Mouse (Mus musculus) C2C12 (cell line): Measurements from ENCODE around the gene Vac14. TPM values are rescaled to one million over a fixed set of nuclear protein-coding genes. Genes with fewer than 3 reads are reported as not detected.

Experiments used
- H3K27me3 ChIP-seq: one replicate; pipeline ENCODE4 v1.6.1; 2011; ENCODE audit not compliant: control insufficient read depth, insufficient read depth, insufficient read length
- H3K36me3 ChIP-seq: one replicate; pipeline ENCODE4 v1.6.1; 2011; ENCODE audit not compliant: control insufficient read depth, insufficient read depth
- H3K4me3 ChIP-seq: one replicate; pipeline ENCODE4 v1.5.1; 2011; ENCODE audit warnings: mild to moderate bottlenecking, control low read depth; ENCODE audit not compliant: poor library complexity, insufficient read depth, severe bottlenecking
- H3K79me2 ChIP-seq: one replicate; pipeline ENCODE4 v1.6.1; 2011; ENCODE audit not compliant: control insufficient read depth, insufficient read depth
- H3K79me3 ChIP-seq: one replicate; pipeline ENCODE4 v1.6.1; 2011; ENCODE audit warnings: low read depth, control low read depth
- H3ac ChIP-seq: one replicate; pipeline ENCODE3; 2011; ENCODE audit warnings: low read depth; ENCODE audit not compliant: control insufficient read depth, insufficient read length
- CEBPB ChIP-seq: IDR thresholded peaks from one replicate; pipeline ENCODE4 v1.6.1; 2011; ENCODE audit warnings: low read depth, mild to moderate bottlenecking, control low read depth, moderate library complexity
- CTCF ChIP-seq: IDR thresholded peaks from one replicate; pipeline ENCODE4 v1.5.1; 2011; ENCODE audit not compliant: control insufficient read depth, insufficient read depth, insufficient read length
- FOSL1 ChIP-seq: IDR thresholded peaks from one replicate; pipeline ENCODE4 v1.8.0; 2011; ENCODE audit warnings: mild to moderate bottlenecking, low read length; ENCODE audit not compliant: poor library complexity, insufficient read depth, severe bottlenecking
- MAX ChIP-seq: IDR thresholded peaks from one replicate; pipeline ENCODE4 v1.6.1; 2011; ENCODE audit warnings: mild to moderate bottlenecking, control low read depth
- MYOD1 ChIP-seq: IDR thresholded peaks from one replicate; pipeline ENCODE4 v1.6.1; 2011; ENCODE audit warnings: low read depth; ENCODE audit not compliant: control insufficient read depth, insufficient read length
- MYOG ChIP-seq: IDR thresholded peaks from one replicate; pipeline ENCODE4 v1.6.1; 2011; ENCODE audit not compliant: control insufficient read depth, insufficient read length; ENCODE audit errors: extremely low read depth
- USF1 ChIP-seq: IDR thresholded peaks from one replicate; pipeline ENCODE4 v1.6.1; 2011; ENCODE audit warnings: low read depth, mild to moderate bottlenecking, control low read depth, moderate library complexity
- polyA plus RNA-seq: library from polyadenylated mRNA; unstranded; fragments of >200 nt; fragmentation: generic; extraction: Trizol; gene quantifications from one replicate; pipeline ENCODE4 v1.2.1, GENCODE M21; 2012; ENCODE audit warnings: missing spikeins

Gene Vac14
- polyA plus RNA-seq, 1 experiment = 22.2 TPM

DNA sequence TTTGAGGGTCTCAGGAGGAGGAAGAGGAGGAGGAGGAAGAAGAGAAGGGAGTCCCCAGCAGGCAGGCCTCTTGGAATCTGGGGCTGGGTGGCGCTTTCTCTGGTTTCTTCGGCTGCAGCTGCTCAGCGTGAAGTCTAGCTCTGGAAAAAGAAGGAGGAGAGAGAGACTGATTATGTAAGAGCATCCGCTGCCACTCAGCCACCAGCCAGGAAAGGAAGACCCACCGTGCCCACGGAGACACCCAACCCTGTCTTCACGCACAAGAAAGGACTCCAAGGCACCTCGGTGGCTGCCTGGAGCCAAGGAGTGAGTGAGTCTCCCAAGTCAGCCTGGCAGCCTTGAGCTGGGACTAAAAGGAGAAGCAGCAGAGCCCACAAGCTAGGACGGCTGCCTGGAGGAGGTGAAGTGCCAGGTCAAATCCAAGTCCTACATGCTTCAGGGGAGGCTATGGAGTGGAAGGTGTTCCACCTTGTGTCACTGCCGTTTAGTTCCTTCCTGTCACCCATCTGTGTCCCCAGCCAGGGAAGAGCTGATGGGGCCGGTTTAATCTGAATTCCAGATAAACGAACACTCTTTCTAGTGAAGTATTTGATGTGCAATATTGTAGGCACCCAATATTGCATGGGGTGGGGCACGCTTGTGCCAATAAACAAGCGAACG lies 137.3 kb downstream of the Vac14 start:
- no peaks in the 10 kb centered on the region for H3K27me3 ChIP-seq
- H3K79me2 ChIP-seq = no peaks in the 10 kb centered on the region
- H3K4me3 ChIP-seq = no peak overlapping the region
- no peaks in the 10 kb centered on the region for H3K36me3 ChIP-seq
- no peak overlapping the region for H3ac ChIP-seq
- TF ChIP-seq MYOD1 (no peak), USF1 (no peak), CEBPB (no peak), FOSL1 (no peak), MYOG (no peak), MAX (no peak), CTCF (no peak)
- H3K79me3 ChIP-seq = no peaks in the 10 kb centered on the region

GRCm38 (mm10) chr8:110756196-110756595 lies 137.8 kb downstream of the Vac14 start:
- H3K4me3 ChIP-seq = no peak overlapping the region
- no peaks in the 10 kb centered on the region for H3K79me3 ChIP-seq
- TF ChIP-seq MYOG = no peak
- TF ChIP-seq CTCF = no peak
- TF ChIP-seq CEBPB = no peak
- H3ac ChIP-seq = no peak overlapping the region
- no peaks in the 10 kb centered on the region for H3K27me3 ChIP-seq
- no peaks in the 10 kb centered on the region for H3K36me3 ChIP-seq
- no peaks in the 10 kb centered on the region for H3K79me2 ChIP-seq

GRCm38 (mm10) chr8:110760280-110760940 lies 142.0 kb downstream of the Vac14 start:
- Histone ChIP-seq H3K36me3 (no peaks in the 10 kb centered on the region), H3K4me3 (no peak overlapping the region), H3K79me2 (no peaks in the 10 kb centered on the region), H3ac (no peak overlapping the region), H3K79me3 (no peaks in the 10 kb centered on the region), H3K27me3 (no peaks in the 10 kb centered on the region)
- TF ChIP-seq MYOD1 (no peak), FOSL1 (no peak), USF1 (no peak), CTCF (no peak), MAX (no peak), CEBPB (no peak), MYOG (no peak)

GRCm38 (mm10) chr8:110761185-110761584 lies 142.8 kb downstream of the Vac14 start:
- no peaks in the 10 kb centered on the region for H3K27me3 ChIP-seq
- no peak overlapping the region for H3ac ChIP-seq
- peaks cover 5% of the 10 kb centered on the region for H3K36me3 ChIP-seq
- H3K79me3 ChIP-seq = no peaks in the 10 kb centered on the region
- H3K4me3 ChIP-seq = no peak overlapping the region
- TF ChIP-seq FOSL1 = no peak
- no peak for TF ChIP-seq USF1
- no peak for TF ChIP-seq CEBPB
- TF ChIP-seq MYOD1 = no peak
- H3K79me2 ChIP-seq = no peaks in the 10 kb centered on the region

DNA sequence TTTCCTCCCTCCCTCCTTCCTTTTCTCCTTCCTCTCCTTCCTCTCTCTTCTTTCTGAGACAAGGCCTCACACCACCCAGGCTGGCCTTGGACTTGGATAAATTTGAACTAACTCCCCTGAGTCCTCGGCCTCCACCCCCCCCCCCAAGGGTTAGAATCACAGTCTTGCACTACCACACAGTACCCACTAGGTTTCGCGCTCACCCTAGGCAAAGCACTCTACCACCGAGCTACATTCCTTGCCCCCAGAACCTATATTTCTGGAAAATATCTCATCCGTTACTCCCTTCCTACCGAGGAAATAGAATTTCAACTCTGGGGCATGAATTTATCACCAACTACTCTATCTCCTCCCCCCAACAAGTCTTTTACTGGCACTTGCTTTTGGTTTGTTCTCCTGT lies 143.6 kb downstream of the Vac14 start:
- H3K27me3 ChIP-seq = no peaks in the 10 kb centered on the region
- H3K4me3 ChIP-seq = no peak overlapping the region
- H3K36me3 ChIP-seq = peaks cover 5% of the 10 kb centered on the region
- H3ac ChIP-seq = no peak overlapping the region
- no peaks in the 10 kb centered on the region for H3K79me2 ChIP-seq
- H3K79me3 ChIP-seq = no peaks in the 10 kb centered on the region
- TF ChIP-seq MYOD1 (no peak), CTCF (peak; percentile 18)

DNA sequence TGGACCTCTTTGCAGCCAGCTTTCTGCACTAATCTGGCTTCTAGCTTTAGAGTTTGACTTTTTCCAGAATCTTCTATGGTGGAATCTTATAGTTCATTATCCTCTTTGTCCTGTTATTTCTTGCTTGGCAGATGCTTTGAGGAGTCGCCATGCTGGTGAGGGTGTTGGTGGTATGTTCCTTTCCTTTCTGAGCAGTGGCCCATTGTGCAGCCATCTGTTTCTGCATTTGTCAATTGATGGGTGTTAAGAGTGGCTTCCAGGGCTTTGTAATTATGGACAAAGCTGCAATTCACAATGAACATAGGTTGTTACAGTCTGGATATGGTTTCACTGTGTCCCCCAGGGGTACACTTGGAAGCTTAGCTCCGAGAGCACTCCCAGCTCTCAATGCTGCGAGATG lies 146.3 kb downstream of the Vac14 start:
- no peaks in the 10 kb centered on the region for H3K27me3 ChIP-seq
- H3K79me3 ChIP-seq = no peaks in the 10 kb centered on the region
- no peak overlapping the region for H3K4me3 ChIP-seq
- TF ChIP-seq USF1 (no peak), CEBPB (no peak), MYOG (no peak), MYOD1 (no peak)
- H3K79me2 ChIP-seq = peaks cover 6% of the 10 kb centered on the region
- peaks cover 8% of the 10 kb centered on the region for H3K36me3 ChIP-seq
- H3ac ChIP-seq = no peak overlapping the region
